Mouse (Mus musculus) liver, adult 2 months (tissue): ENCODE measurements around the gene Rpusd4.

Experiments used
- CTCF ChIP-seq: fragments of 200-500 bp; IDR thresholded peaks from 2 replicates; pipeline ENCODE4 v1.5.1; 2011; ENCODE audit warnings: low read depth, low read length, control low read depth
- POLR2A ChIP-seq: fragments of 200-500 bp; IDR thresholded peaks from 2 replicates; pipeline ENCODE4 v1.6.1; 2011; ENCODE audit warnings: low read length, control low read depth; ENCODE audit not compliant: insufficient read depth; ENCODE audit errors: extremely low read depth

GRCm38 (mm10) chr9:35264509-35264908 lies 3.2 kb upstream of the Rpusd4 start:
- no peak for TF ChIP-seq CTCF
- TF ChIP-seq POLR2A, result no peak
